Comparison of ENCODE assay signal across 9 mouse cellular contexts in the genomic region with DNA sequence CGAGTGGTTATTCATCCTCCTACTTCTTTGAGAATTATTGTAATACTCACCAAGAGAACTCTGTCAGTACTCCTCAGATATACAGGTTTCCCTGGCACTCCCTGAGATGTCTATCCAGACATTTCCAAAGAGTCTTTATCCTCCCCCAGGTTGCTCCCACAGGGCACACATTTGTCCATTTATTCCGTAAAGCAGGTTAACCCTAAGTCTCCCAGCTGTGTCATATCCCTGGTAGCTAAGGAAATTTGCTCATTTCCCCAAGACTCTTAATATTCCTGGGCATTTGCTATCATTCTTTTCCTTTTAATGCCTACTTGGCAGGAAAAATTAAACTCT. TPM values are rescaled to one million over a fixed set of nuclear protein-coding genes. Genes with fewer than 3 reads are reported as not detected.
A peak's percentile ranks its signal among the peaks of the same experiment; 100 is the strongest.
DNase-seq lines count a peak whose midpoint lies in the region; ATAC-seq and TF ChIP-seq lines count a peak whose summit lies in the region.
"Had no signal": no experiment of that assay in that cellular context is flagged by ENCODE, and none has a peak within 500 bp of the region (broad histone marks: within the 10 kb centered on the region; RNA-seq: fewer than 3 reads in every experiment).

No protein-coding gene starts in this region.

- H3K4me3 ChIP-seq in left cerebral cortex, adult 2 months = peak overlapping the region; percentile 39
- peak overlapping the region; percentile 55 for H3K4me3 ChIP-seq in forebrain, embryonic 10.5 days
- H3K4me3 ChIP-seq in intestine, postnatal 0 days (ENCODE audit: low read depth, low read length) = peak overlapping the region; percentile 14; the same call in 1 of the 2 replicates
- no peak overlapping the region for H3K4me3 ChIP-seq in neural tube, embryonic 12.5 days

- H3K36me3 ChIP-seq in forebrain, embryonic 10.5 days (replicated peaks) = peaks cover 4% of the 10 kb centered on the region; the same call in 1 of the 2 replicates
- no peaks in the 10 kb centered on the region for H3K36me3 ChIP-seq in intestine, postnatal 0 days (ENCODE audit: control insufficient read depth, insufficient read depth)
- 0 out of 2 replicates have a peak, but pooled peaks cover 6% of the 10 kb centered on the region for H3K36me3 ChIP-seq in neural tube, embryonic 12.5 days

- no peak for TF ChIP-seq CTCF in left cerebral cortex, adult 2 months (IDR thresholded peaks at IDR 0.05)
- TF ChIP-seq CTCF in intestine, postnatal 0 days (IDR thresholded peaks at IDR 0.05; ENCODE audit: low read depth) = no peak

- no peak overlapping the region for H3K9ac ChIP-seq in intestine, postnatal 0 days (ENCODE audit: low read depth, low read length)
- no peak overlapping the region for H3K9ac ChIP-seq in neural tube, embryonic 12.5 days

- peaks cover 18% of the 10 kb centered on the region for H3K4me1 ChIP-seq in forebrain, embryonic 10.5 days
- no peaks in the 10 kb centered on the region; the same call in 1 of the 2 replicates for H3K4me1 ChIP-seq in intestine, postnatal 0 days (replicated peaks; ENCODE audit: control insufficient read depth, insufficient read depth, low read length)
- H3K4me1 ChIP-seq in neural tube, embryonic 12.5 days = peaks cover 3% of the 10 kb centered on the region; the same call in 1 of the 2 replicates

- H3K27me3 ChIP-seq in forebrain, embryonic 10.5 days (ENCODE audit: poor library complexity, severe bottlenecking) = no peaks in the 10 kb centered on the region
- H3K27me3 ChIP-seq in intestine, postnatal 0 days (replicated peaks; ENCODE audit: control insufficient read depth, insufficient read depth, low read length) = no peaks in the 10 kb centered on the region
- H3K27me3 ChIP-seq in neural tube, embryonic 12.5 days (replicated peaks) = no peaks in the 10 kb centered on the region
- H3K27me3 ChIP-seq: Patski had no signal

- no peak for DNase-seq in left cerebral cortex, adult 2 months (ENCODE audit: extremely low spot score in 1 of 2, low spot score in 2 of 2)
- DNase-seq in left cerebral cortex, adult 8-10 months (ENCODE audit: low spot score in 2 of 2) = no peak
- DNase-seq in forebrain, embryonic 10.5 days (ENCODE audit: extremely low spot score, low spot score) = no peak
- no peak for DNase-seq in retina, embryonic 14.5 days (ENCODE audit: low spot score)
- DNase-seq in ovary, postnatal 36 days (ENCODE audit: low spot score) = no peak
- DNase-seq in adrenal gland, postnatal 14 days = no peak

- no peaks in the 10 kb centered on the region for H3K9me3 ChIP-seq in forebrain, embryonic 10.5 days
- H3K9me3 ChIP-seq in intestine, postnatal 0 days (ENCODE audit: control insufficient read depth) = no peaks in the 10 kb centered on the region
- H3K9me3 ChIP-seq in neural tube, embryonic 12.5 days = no peaks in the 10 kb centered on the region

- peak overlapping the region; percentile 67 for H3K4me2 ChIP-seq in intestine, postnatal 0 days (replicated peaks; ENCODE audit: low read depth)
- H3K4me2 ChIP-seq in neural tube, embryonic 12.5 days (replicated peaks) = peak overlapping the region; percentile 76

- intact Hi-C loops in left cerebral cortex, adult 2 months (cut with DNase I) = loop anchor here (2.0 kb wide), 2 partner anchors 116 to 154 kb away; no protein-coding TSS in a partner anchor

- H3K27ac ChIP-seq in left cerebral cortex, adult 2 months = no peak overlapping the region
- H3K27ac ChIP-seq in forebrain, embryonic 10.5 days = peak overlapping the region; percentile 85
- H3K27ac ChIP-seq in intestine, postnatal 0 days (ENCODE audit: low read depth, low read length) = no peak overlapping the region
- H3K27ac ChIP-seq in neural tube, embryonic 12.5 days = no peak overlapping the region

- WGBS in forebrain, embryonic 10.5 days = 31% methylated on average over 2 of the region's 2 CpGs
- WGBS in intestine, postnatal 0 days = 19% methylated on average over 2 of the region's 2 CpGs
- WGBS in neural tube, embryonic 12.5 days = 16% methylated on average over 2 of the region's 2 CpGs

- ATAC-seq in intestine, postnatal 0 days = 0 out of 2 replicates have a peak, but pooled peaks have one; percentile 4
- no peak; the same call in 1 of the 2 replicates for ATAC-seq in neural tube, embryonic 12.5 days (ENCODE audit: low FRiP score, low read depth)

RNA-seq across cellular contexts. Expression of gene Atp8b5, which starts 0.3 kb away (rescaled TPM):
- total RNA-seq in left cerebral cortex, adult 2 months (2021) = under 1 TPM; 0.09 to 0.54 TPM
- total RNA-seq in left cerebral cortex, adult 8-10 months (2022) = under 1 TPM; 0.09 to 0.46 (median 0.25) TPM
- polyA plus RNA-seq in forebrain, embryonic 10.5 days (2016; fragmentation: Nextera tagmentation; extraction: Ambion mirVana) = 0.32 and 0.53 TPM in 2 replicates
- 1.0 and 1.1 TPM in 2 replicates for polyA plus RNA-seq in intestine, postnatal 0 days (2015; fragmentation: Nextera tagmentation; extraction: Ambion mirVana)
- polyA plus RNA-seq in neural tube, embryonic 12.5 days (2016; fragmentation: Nextera tagmentation; extraction: Ambion mirVana) = 0.08 and 0.10 TPM in 2 replicates
- total RNA-seq in adrenal gland, postnatal 14 days (2021) = 0.56 and 0.67 TPM in 2 replicates
